Mouse (Mus musculus): ENCODE measurements around the gene Arl10. TPM values are rescaled to one million over a fixed set of nuclear protein-coding genes. Genes with fewer than 3 reads are reported as not detected.

Arl10 gene
- polyA plus RNA-seq, 1 experiment from 2014 or later, result 29.7 TPM

DNA sequence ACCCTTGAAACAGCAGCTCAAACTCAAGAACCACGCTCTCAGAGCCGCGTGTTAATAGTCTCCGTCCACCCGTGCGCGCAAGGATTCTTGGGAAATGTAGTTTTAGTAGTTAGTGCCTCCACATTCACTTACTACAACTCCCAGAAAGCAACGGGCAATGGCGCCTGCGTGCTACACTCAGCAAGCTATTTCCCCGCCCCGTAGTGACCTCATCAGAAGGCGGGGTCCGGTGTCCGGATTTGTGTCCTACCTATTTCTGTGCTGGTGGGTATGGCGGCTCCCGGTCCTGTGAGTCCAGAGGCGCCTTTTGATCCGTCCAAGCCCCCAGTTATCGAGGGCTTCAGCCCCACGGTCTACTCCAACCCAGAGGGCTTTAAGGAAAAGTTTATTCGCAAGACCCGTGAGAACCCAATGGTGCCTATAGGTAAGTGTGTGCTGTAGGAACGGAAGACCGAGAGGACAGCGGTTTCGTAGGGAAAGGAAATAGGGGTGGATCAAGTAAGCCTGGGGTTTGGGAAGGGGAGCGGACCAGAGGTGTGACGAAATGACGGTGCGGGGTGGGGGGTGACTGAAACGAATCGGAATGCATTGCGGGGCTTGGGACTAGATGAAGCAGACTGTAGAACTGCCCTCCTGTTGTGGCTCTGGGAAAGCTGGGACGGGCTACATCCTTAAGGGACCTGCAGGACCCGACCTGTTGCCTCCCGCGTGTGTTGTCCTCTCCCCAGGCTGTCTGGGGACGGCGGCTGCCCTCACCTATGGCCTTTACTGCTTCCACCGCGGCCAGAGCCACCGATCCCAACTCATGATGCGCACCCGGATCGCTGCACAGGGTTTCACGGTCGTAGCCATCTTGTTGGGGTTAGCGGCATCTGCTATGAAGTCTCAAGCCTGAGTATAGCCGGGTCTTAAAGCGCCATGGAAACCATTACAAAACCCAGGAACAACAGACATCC lies 15.5 kb downstream of the Arl10 start, which contains the start of the genes Nop16 and Higd2a:
Nop16 (minus strand) TSS at position 95 of the 956 bp plus-strand sequence.
Higd2a (plus strand) TSS at position 212 of the 956 bp plus-strand sequence.
- peaks cover 26% of the 10 kb centered on the region for H3K4me1 ChIP-seq
- peak; percentile 96 for DNase-seq (ENCODE audit: low spot score)
- WGBS, result under 1% methylated on average over 51 of the region's 51 CpGs

DNA sequence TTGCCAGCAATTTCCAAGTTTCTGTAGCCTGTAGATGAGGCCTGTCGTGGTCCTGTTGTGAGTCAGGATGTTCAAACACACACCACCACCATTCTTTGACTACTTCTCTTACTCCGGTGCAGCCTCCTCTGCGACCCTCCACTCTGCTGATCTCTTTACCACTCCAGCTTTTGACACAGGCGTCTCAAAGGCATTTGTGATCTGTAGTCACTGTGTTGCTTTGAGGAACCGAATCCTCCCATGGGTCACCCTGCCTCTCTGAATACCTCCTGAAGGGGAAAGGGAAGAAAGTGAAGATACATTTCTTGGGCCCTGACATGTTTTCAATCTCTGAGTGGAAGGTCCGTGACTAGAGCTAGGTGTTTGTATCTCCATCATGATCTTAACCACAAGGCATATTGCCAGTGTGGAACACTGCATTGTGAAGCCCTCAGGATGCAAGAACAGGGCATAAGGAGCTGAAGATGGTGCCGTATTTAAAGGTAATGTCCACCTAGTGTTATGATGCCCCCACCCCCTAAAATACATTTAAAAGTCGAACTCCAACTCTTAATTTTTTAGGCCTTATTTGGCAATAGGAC lies 17.1 kb downstream of the Arl10 start:
- no peak for DNase-seq (ENCODE audit: low spot score)

More for the DNA sequence above, 15.5 kb downstream of the Arl10 start, which contains the start of the genes Nop16 and Higd2a:
- Histone ChIP-seq H3K9me3 (replicated peaks) (no peaks in the 10 kb centered on the region), H3K36me3 (peaks cover 39% of the 10 kb centered on the region), H3K4me3 (peak within 1 kb of the TSS; percentile 93), H3K27ac (replicated peaks) (peak within 1 kb of the TSS; percentile 87), H3K27me3 (ENCODE audit: low read depth, poor library complexity, severe bottlenecking) (no peaks in the 10 kb centered on the region)

DNA sequence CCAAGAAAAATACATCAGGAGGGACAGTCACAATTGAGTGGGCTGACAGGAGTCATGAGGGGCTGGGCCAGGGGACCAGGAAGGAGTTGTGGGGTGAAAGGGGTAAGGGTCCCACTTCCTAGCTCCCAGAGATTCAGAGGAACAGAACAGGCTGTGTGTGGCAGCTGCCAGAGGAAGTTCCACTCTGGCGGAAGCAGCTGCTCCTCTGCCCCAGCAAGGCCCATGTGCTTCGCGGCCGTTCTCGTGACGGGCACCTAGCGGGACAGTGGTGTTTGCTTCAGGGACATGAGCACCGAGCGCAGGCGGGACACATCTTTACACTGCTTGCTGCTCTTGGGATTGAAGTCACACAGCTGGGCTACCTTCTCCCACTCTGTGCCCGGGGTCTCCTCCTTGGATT lies 18.8 kb downstream of the Arl10 start:
- peaks cover 22% of the 10 kb centered on the region for H3K4me1 ChIP-seq
- no peaks in the 10 kb centered on the region for H3K9me3 ChIP-seq (replicated peaks)
- no peak overlapping the region for H3K4me3 ChIP-seq
- WGBS, result 87% methylated on average over 11 of the region's 11 CpGs
- no peaks in the 10 kb centered on the region for H3K27me3 ChIP-seq (ENCODE audit: low read depth, poor library complexity, severe bottlenecking)
- peaks cover 17% of the 10 kb centered on the region for H3K36me3 ChIP-seq
- DNase-seq (ENCODE audit: low spot score), result no peak
- H3K27ac ChIP-seq (replicated peaks), result no peak overlapping the region

More for the DNA sequence above, 17.1 kb downstream of the Arl10 start:
- H3K9me3 ChIP-seq (replicated peaks), result no peaks in the 10 kb centered on the region
- H3K4me3 ChIP-seq, result 0 out of 2 replicates have a peak overlapping the region, but pooled peaks have one; percentile 93
- peaks cover 26% of the 10 kb centered on the region for H3K36me3 ChIP-seq
- no peak overlapping the region for H3K27ac ChIP-seq (replicated peaks)
- whole genome bisulfite sequencing, result 90% methylated on average over 8 of the region's 8 CpGs
- peaks cover 26% of the 10 kb centered on the region for H3K4me1 ChIP-seq
- no peaks in the 10 kb centered on the region for H3K27me3 ChIP-seq (ENCODE audit: low read depth, poor library complexity, severe bottlenecking)

DNA sequence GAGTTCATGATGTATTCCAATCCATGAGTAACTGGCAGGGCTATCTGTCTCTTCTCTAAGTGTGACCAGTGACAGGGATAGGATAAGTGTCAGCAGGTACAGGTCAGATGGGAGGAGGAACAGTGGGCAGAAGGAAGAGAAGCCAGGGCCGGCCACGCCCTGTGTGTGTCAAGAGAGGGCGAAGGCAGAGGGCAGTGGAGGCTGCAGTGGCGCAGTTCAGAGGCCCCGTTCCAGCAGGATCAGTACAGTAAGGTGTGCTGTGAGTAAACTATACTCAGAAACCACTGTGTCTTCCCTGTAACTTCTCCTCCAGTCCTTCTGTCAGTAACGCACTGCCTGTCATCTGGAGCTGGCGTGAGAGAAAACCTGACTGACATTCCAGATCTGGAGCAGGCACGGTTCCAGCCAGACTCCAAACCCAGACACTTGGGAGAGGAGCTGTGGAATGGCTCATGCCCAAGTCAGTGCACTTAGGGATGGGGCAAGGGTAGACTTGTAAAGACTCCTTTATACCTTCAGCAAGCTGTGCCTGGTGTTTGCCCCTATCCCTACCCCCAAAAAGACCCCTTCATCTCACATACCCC lies 21.4 kb downstream of the Arl10 start:
- Histone ChIP-seq H3K4me1 (peaks cover 7% of the 10 kb centered on the region), H3K27me3 (ENCODE audit: low read depth, poor library complexity, severe bottlenecking) (peaks cover 4% of the 10 kb centered on the region; the same call in 1 of the 2 replicates), H3K36me3 (peaks cover 27% of the 10 kb centered on the region; the same call in 1 of the 2 replicates), H3K9me3 (replicated peaks) (0 out of 2 replicates have a peak, but pooled peaks cover 2% of the 10 kb centered on the region), H3K27ac (replicated peaks) (no peak overlapping the region; the same call in 1 of the 2 replicates), H3K4me3 (no peak overlapping the region)
- no peak for DNase-seq (ENCODE audit: low spot score)
- WGBS, result 88% methylated on average over 8 of the region's 8 CpGs

DNA sequence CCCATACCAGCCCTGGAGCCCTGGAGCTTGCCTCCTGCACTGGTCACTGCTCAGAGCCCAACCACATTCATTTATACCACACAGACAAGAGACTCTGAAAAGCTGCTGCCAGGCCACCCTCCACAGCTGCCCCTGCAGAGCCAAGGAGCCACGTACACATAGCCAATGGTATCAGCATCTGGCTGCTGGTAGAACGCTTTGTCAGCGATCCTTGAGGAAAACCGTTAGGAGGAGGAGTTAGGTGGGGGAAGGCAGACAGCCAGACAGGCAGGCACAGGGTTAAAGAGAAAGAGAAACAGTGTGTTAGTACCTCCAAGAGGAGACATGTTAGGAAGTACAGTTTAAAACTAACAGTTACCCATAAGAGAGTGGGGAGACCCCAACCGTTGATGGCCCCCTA lies 22.1 kb downstream of the Arl10 start:
- H3K9me3 ChIP-seq (replicated peaks), result 0 out of 2 replicates have a peak, but pooled peaks cover 2% of the 10 kb centered on the region
- H3K36me3 ChIP-seq, result peaks cover 27% of the 10 kb centered on the region; the same call in 1 of the 2 replicates
- H3K27ac ChIP-seq (replicated peaks), result no peak overlapping the region
- H3K4me3 ChIP-seq, result no peak overlapping the region
- no peak for DNase-seq (ENCODE audit: low spot score)
- 79% methylated on average over 5 of the region's 5 CpGs for WGBS
- H3K27me3 ChIP-seq (ENCODE audit: low read depth, poor library complexity, severe bottlenecking), result peaks cover 8% of the 10 kb centered on the region
- peaks cover under 1% of the 10 kb centered on the region; the same call in 1 of the 2 replicates for H3K4me1 ChIP-seq

DNA sequence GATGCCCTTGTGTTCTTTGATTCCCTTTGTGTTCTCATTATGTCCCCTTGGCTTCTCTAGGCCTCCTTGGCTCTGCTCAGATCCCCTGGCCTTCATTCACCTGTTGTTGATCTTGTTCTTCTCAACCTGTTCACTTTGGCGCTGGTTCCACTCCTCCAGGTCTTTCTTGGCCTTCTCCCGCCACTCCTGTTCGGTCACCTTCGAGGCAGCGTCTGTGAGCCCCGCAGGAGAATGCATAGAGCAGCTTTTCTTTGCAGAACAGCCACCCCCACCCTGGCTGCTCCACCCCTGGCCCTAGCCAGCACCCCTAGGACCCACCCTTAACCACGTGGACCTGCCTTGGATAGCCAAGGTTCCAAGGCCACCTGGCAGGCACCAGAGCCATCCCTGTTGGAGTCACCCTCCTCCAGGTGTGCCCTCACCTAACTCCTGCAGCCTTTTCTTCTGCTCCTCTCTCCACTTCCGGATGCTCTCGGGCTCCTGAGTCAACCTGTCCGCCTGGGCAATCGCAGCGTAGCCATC lies 23.9 kb downstream of the Arl10 start:
- Histone ChIP-seq H3K4me1 (peaks cover 12% of the 10 kb centered on the region), H3K4me3 (no peak overlapping the region), H3K9me3 (replicated peaks) (0 out of 2 replicates have a peak, but pooled peaks cover 2% of the 10 kb centered on the region), H3K36me3 (peaks cover 25% of the 10 kb centered on the region; the same call in 1 of the 2 replicates), H3K27ac (replicated peaks) (no peak overlapping the region), H3K27me3 (ENCODE audit: low read depth, poor library complexity, severe bottlenecking) (peaks cover 17% of the 10 kb centered on the region)
- WGBS, result 89% methylated on average over 12 of the region's 12 CpGs
- no peak for DNase-seq (ENCODE audit: low spot score)

DNA sequence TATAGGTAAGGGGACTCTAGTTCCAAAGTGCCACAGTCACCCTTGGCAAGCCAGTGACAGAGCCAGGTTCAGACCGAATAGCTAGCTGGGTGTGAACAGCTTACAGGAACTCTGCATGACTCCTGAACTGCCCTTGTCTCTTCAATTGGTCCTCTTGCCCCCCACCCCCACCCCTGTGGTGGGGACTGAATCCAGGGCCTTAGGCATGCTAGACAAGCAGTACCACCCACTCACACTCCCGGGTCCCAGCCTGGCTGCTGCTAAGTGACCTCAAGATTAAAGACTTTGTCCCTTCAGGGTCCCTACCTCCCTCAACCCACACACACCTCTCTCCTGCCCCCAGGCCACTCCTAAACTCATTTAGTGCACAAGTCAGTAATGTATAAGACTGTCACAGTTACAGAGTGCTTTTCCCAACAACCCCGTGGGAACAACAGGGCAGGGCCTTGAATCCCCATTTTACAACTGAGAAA lies 27.9 kb downstream of the Arl10 start:
- H3K4me1 ChIP-seq, result peaks cover 22% of the 10 kb centered on the region
- no peak overlapping the region for H3K4me3 ChIP-seq
- H3K27ac ChIP-seq (replicated peaks), result no peak overlapping the region
- H3K27me3 ChIP-seq (ENCODE audit: low read depth, poor library complexity, severe bottlenecking), result peaks cover 50% of the 10 kb centered on the region
- 67% methylated on average over 3 of the region's 3 CpGs for WGBS
- DNase-seq (ENCODE audit: low spot score), result no peak
- H3K36me3 ChIP-seq, result peaks cover 19% of the 10 kb centered on the region; the same call in 1 of the 2 replicates
- H3K9me3 ChIP-seq (replicated peaks), result 0 out of 2 replicates have a peak, but pooled peaks cover 2% of the 10 kb centered on the region

DNA sequence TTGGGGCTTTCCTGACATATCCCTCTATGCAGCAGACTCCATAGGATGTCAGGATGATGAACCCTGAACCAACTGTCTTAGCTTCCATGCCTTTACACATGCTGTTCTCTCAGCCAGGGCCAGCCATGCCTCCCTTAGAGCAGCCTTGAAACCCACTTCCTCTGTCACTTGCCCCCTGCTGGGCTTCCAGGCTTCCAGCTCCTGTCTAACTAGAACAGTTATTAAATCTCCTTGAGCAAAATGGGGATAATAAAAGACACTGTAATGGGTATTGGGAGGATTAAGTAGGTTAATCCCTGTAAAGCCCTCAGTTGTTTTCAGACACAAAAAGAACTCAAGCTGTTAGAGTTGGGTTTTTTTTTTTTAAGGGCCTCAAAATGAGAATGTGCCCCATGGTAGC lies 28.7 kb downstream of the Arl10 start:
- Histone ChIP-seq H3K9me3 (replicated peaks) (0 out of 2 replicates have a peak, but pooled peaks cover 2% of the 10 kb centered on the region), H3K4me3 (no peak overlapping the region), H3K36me3 (peaks cover 12% of the 10 kb centered on the region; the same call in 1 of the 2 replicates), H3K27ac (replicated peaks) (no peak overlapping the region), H3K27me3 (ENCODE audit: low read depth, poor library complexity, severe bottlenecking) (peaks cover 56% of the 10 kb centered on the region), H3K4me1 (peaks cover 23% of the 10 kb centered on the region)
- DNase-seq (ENCODE audit: low spot score), result no peak

DNA sequence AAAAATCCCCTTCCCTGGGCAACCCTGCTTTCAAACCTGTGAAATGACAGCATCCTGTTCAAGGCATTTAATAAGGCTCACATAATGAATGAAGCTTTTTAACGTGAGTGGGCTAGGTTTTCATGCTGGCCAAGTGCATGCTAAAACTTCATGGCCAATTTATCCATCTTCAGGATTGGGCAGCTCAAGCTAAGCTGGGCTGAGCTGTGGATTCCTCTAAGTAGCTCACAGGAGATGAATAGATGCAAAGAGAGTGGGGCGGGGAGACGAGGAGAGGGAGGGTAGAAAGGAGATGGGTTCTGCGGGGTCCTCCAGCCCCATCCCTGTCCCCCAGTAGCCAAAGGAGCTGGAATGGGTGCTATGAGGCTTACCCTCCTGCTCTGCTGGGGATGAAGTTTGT lies 29.4 kb downstream of the Arl10 start:
- Histone ChIP-seq H3K27ac (replicated peaks) (no peak overlapping the region), H3K9me3 (replicated peaks) (no peaks in the 10 kb centered on the region), H3K27me3 (ENCODE audit: low read depth, poor library complexity, severe bottlenecking) (peaks cover 64% of the 10 kb centered on the region), H3K4me3 (no peak overlapping the region), H3K4me1 (peaks cover 30% of the 10 kb centered on the region), H3K36me3 (peaks cover 6% of the 10 kb centered on the region; the same call in 1 of the 2 replicates)
- 40% methylated on average over 4 of the region's 4 CpGs for WGBS
- DNase-seq (ENCODE audit: low spot score), result no peak

DNA sequence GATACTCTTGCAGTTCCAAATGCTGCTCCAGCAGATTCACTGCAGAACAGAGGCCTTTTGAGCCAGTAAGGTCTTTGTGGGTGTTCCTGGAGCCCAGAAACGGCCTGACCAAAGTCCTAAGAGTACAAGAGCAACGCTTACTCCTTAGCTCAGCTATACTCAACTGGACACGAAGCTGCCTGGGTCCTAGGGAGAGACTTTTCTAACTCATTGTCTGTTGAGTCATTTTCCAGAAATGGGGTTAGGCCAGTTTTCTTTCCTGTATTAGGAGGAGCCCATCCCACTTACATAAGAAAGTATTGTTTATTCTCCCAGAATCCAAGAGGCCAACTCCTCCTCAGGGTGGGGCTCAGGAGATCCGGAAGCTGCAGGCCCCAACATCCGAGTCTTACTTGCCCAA lies 30.6 kb downstream of the Arl10 start:
- Histone ChIP-seq H3K36me3 (no peaks in the 10 kb centered on the region), H3K9me3 (replicated peaks) (no peaks in the 10 kb centered on the region), H3K27ac (replicated peaks) (no peak overlapping the region), H3K27me3 (ENCODE audit: low read depth, poor library complexity, severe bottlenecking) (peaks cover 76% of the 10 kb centered on the region), H3K4me3 (no peak overlapping the region), H3K4me1 (peaks cover 36% of the 10 kb centered on the region)
- DNase-seq (ENCODE audit: low spot score), result no peak
- WGBS, result 78% methylated on average over 5 of the region's 5 CpGs

DNA sequence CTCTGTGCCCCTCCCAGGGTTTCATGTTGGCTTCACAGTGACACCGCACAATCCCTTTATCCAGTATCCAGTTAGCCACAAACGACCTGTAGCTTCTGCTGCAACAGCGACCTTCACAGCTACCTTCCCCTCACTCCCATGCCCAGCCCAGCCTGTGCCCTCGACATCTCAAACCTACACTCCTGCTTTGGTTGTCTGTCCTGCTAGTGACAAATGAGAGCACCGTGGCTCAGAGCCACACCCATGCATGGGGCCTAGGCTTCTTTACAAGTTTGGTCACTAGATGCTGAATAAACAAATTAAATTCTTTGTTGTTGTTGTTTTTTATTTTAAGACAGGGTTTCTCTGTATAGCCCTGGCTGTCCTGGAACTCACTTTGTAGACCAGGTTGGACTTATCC lies 32.4 kb downstream of the Arl10 start:
- 80% methylated on average over 5 of the region's 5 CpGs for WGBS
- Histone ChIP-seq H3K4me3 (no peak overlapping the region), H3K9me3 (replicated peaks) (no peaks in the 10 kb centered on the region), H3K36me3 (no peaks in the 10 kb centered on the region), H3K27me3 (ENCODE audit: low read depth, poor library complexity, severe bottlenecking) (peaks cover 70% of the 10 kb centered on the region), H3K4me1 (peaks cover 50% of the 10 kb centered on the region), H3K27ac (replicated peaks) (no peak overlapping the region)
- no peak for DNase-seq (ENCODE audit: low spot score)

DNA sequence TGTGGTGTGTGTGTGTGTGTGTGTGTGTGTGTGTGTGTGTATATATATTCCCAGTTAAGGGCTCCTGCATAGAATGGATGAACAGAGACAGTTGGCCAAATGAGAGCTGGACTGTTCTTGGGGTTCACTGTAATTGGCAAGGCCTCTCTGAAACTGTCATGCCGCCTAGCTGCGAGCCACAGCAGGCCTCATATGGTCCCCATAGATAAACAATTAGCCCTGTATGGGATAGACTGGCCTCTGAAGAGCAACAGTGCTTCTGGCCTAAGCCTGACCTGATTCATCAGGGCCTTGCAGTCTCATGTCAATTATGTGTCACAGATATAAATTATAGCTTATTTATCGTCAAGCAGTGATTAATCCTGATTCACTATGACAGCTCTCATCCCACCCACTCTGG lies 33.2 kb downstream of the Arl10 start:
- Histone ChIP-seq H3K4me3 (no peak overlapping the region), H3K4me1 (peaks cover 45% of the 10 kb centered on the region), H3K27me3 (ENCODE audit: low read depth, poor library complexity, severe bottlenecking) (peaks cover 65% of the 10 kb centered on the region), H3K9me3 (replicated peaks) (no peaks in the 10 kb centered on the region), H3K36me3 (no peaks in the 10 kb centered on the region), H3K27ac (replicated peaks) (no peak overlapping the region)
- DNase-seq (ENCODE audit: low spot score), result no peak
- 84% methylated on average over 3 of the region's 3 CpGs for WGBS

All from midbrain, embryonic 10.5 days (tissue).